Mouse (Mus musculus) heart, adult 2 months (tissue): ENCODE results near the gene Neurl1a. TPM values are rescaled to one million over a fixed set of nuclear protein-coding genes. Genes with fewer than 3 reads are reported as not detected.

ENCODE experiments used
- DNase-seq, 2 experiments: peaks; one replicate each; pipeline ENCODE4 v3.0.0; 2021
- H3K27ac ChIP-seq: fragments of 200-600 bp; 2 replicates; pipeline ENCODE4 v1.8.1; 2022
- H3K27me3 ChIP-seq: fragments of 200-500 bp; 2 replicates; pipeline ENCODE4 v1.6.1; 2012; ENCODE audit warnings: mild to moderate bottlenecking, low read length, inconsistent platforms, mixed read lengths; ENCODE audit not compliant: control insufficient read depth, insufficient read depth
- H3K36me3 ChIP-seq: fragments of 200-500 bp; 2 replicates; pipeline ENCODE4 v1.6.1; 2012; ENCODE audit warnings: low read length, inconsistent platforms; ENCODE audit not compliant: control insufficient read depth, insufficient read depth
- H3K4me1 ChIP-seq: fragments of 200-500 bp; 2 replicates; pipeline ENCODE4 v1.6.1; 2011; ENCODE audit warnings: low read length; ENCODE audit not compliant: control insufficient read depth, insufficient read depth
- H3K4me3 ChIP-seq: fragments of 200-600 bp; 2 replicates; pipeline ENCODE4 v1.8.1; 2022
- H3K79me2 ChIP-seq: fragments of 200-500 bp; replicated peaks from 2 replicates; pipeline ENCODE4 v1.6.1; 2012; ENCODE audit warnings: mild to moderate bottlenecking, inconsistent platforms, low read length, moderate library complexity, mixed read lengths; ENCODE audit not compliant: control insufficient read depth, insufficient read depth
- H3K9ac ChIP-seq: fragments of 200-500 bp; 2 replicates; pipeline ENCODE4 v1.6.1; 2012; ENCODE audit warnings: low read depth, mild to moderate bottlenecking, control low read depth, inconsistent platforms, low read length, mixed read lengths
- CTCF ChIP-seq: fragments of 200-600 bp; IDR thresholded peaks from 2 replicates; pipeline ENCODE4 v1.8.1; 2022; ENCODE audit warnings: antibody characterized with exemption, mild to moderate bottlenecking, moderate library complexity
- EP300 ChIP-seq: fragments of 200-500 bp; IDR thresholded peaks from 2 replicates; pipeline ENCODE4 v1.6.1; 2011; ENCODE audit warnings: low read depth, low read length, control low read depth; ENCODE audit not compliant: insufficient read depth
- POLR2A ChIP-seq: fragments of 200-500 bp; IDR thresholded peaks from 2 replicates; pipeline ENCODE4 v1.6.1; 2011; ENCODE audit warnings: mild to moderate bottlenecking, low read depth, low read length, control low read depth; ENCODE audit not compliant: insufficient read depth
- WGBS: fragments of 180-500 bp; shearing (Covaris S2); methylation state at CpG from one replicate; pipeline ENCODE4 v1.1.7; 2018; 5-methylcytosine and 5-hydroxymethylcytosine counted together
- intact Hi-C: fragments of 180-260 bp; cut with DNase I; formaldehyde crosslinking; loops from one replicate; pipeline ENCODE4 v1.15.1; 2025
- microRNA-seq, 2 experiments: library from miRNA; unstranded; fragments of <30 nt; microRNA quantifications; one replicate each; pipeline ENCODE4 v1.2.0; 2021
- polyA plus RNA-seq: library from polyadenylated mRNA; depleted of rRNA; stranded (reverse); fragments of >200 nt; gene quantifications from 2 replicates; pipeline ENCODE4 v1.2.3, GENCODE M21; 2012; rRNA removed
- total RNA-seq, 2 experiments: library from RNA; stranded (reverse); gene quantifications; 2 replicates each; pipeline ENCODE4 v1.2.3; 2021

Neurl1a gene
- total and polyA plus RNA-seq, 3 experiments, result 1.5 to 2.5 (median 1.7) TPM

DNA sequence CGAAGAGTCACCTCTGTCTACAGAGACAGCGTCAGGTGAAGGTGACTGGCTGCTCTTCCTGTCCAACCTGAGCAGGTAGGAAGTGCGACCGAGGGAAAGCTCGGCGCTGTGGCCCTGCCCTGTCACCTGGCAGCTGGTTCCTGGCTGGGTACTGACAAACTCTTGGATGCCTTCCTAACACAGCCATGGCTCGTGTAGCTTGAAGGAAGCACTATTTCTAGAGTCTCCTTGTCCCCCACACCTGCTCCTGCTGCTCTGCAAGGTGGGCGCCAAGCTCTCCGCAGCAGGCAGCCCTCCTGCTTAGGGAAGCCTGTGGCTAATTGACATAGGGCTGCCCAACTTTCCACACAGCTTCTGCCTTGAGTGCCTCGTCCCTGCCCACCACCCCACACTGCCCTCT, 126.8 kb downstream of the Neurl1a start:
- H3K27me3 ChIP-seq, result no peaks in the 10 kb centered on the region
- intact Hi-C loops, result no loop called here
- WGBS, result 75% methylated on average over 10 of the region's 10 CpGs
- H3K4me3 ChIP-seq, result no peak overlapping the region
- TF ChIP-seq CTCF (no peak), POLR2A (no peak), EP300 (no peak)
- H3K36me3 ChIP-seq, result no peaks in the 10 kb centered on the region
- no peak for DNase-seq
- H3K27ac ChIP-seq, result no peak overlapping the region
- H3K4me1 ChIP-seq, result peaks cover 14% of the 10 kb centered on the region
- H3K9ac ChIP-seq, result no peak overlapping the region
- no peaks in the 10 kb centered on the region for H3K79me2 ChIP-seq

DNA sequence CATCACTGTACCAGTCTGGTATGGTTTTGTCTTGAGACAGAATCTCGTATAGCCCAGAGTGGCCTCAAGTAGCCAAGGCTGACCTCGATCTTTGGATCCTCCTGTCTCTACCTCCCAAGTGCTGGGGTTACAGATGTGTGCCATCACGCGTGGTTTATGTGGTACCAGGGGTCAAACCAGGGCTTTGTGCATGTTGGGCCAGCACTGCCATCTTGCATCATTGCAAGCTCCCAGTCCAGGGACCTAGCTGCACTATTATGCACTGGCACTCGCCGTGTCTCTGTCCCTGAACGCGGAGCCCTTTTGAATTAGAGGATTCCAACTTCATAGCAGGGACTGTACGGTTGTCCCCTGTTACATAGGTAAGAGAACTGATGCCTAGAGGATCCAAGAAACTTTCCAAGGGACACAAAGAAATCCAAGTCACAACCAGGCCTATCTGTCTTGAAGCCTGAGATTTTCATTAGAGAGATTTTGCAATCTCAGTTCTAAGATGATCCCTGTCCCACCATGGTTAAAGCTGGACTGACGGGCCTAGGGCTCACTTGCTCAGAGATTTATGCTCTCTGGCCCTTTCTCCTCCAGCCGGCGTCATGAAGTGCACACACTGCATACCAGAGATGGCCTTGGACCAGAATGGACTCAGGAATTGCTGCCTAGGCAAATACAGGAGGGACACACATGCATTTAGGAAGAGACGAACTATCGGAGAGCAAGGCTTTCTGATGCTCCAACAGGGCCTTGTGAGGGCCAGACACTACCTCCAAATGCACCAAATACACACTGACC, 127.7 kb downstream of the Neurl1a start:
- Histone ChIP-seq H3K79me2 (no peaks in the 10 kb centered on the region), H3K27me3 (no peaks in the 10 kb centered on the region), H3K4me3 (no peak overlapping the region), H3K36me3 (no peaks in the 10 kb centered on the region), H3K27ac (no peak overlapping the region), H3K9ac (no peak overlapping the region), H3K4me1 (peaks cover 15% of the 10 kb centered on the region)
- 88% methylated on average over 14 of the region's 14 CpGs for WGBS
- intact Hi-C loops, result no loop called here
- DNase-seq, result no peak
- TF ChIP-seq EP300 (no peak), CTCF (no peak), POLR2A (no peak)

DNA sequence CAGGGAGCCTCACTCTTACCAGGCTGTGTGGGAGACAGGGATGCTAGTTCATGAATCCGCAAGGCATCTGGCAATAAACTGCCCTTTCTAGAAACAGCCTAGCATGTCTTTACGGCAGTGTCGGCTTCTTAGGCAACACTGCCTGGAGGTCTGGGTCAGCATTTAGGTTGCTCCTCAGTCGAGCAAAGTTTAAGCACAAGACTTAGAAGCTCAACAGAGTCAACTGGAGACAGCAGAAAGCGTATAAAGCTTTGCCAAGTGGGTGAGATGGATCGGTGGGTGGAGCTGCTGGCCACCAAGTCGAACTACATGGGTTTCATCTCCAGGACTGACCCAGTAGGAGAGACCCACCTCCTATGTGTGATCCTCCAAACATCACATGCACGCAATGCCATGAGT, 128.3 kb downstream of the Neurl1a start:
- H3K27ac ChIP-seq, result no peak overlapping the region
- peaks cover 13% of the 10 kb centered on the region for H3K4me1 ChIP-seq
- no peaks in the 10 kb centered on the region for H3K27me3 ChIP-seq
- H3K79me2 ChIP-seq, result no peaks in the 10 kb centered on the region
- no peak for TF ChIP-seq POLR2A
- TF ChIP-seq EP300, result no peak
- TF ChIP-seq CTCF, result no peak
- intact Hi-C loops, result no loop called here
- H3K4me3 ChIP-seq, result no peak overlapping the region
- no peaks in the 10 kb centered on the region for H3K36me3 ChIP-seq
- H3K9ac ChIP-seq, result no peak overlapping the region
- DNase-seq, result no peak
- whole genome bisulfite sequencing, result 81% methylated on average over 8 of the region's 8 CpGs

Small RNA genes within 50 kb of the gene (microRNA-seq; reads per million reads assigned to microRNA genes)
- gene Mir6995, result 0 reads per million in 2 experiments

Other genes with a start within 250 kb of the Neurl1a start
- gene Ina, start 164.1 kb upstream of the Neurl1a start, total RNA-seq, result under 1 TPM in 1 of 2 experiments, not detected in 1; 0.11 TPM
- gene Ina, start 164.1 kb upstream of the Neurl1a start, polyA plus RNA-seq, result 0.04 and 0.09 TPM in 2 replicates
- 10 to 100 TPM; 58.2 to 63.9 TPM for gene Nt5c2, start 163.7 kb upstream of the Neurl1a start, total RNA-seq
- 16.7 and 24.5 TPM in 2 replicates for gene Nt5c2, start 163.7 kb upstream of the Neurl1a start, polyA plus RNA-seq
- gene Pcgf6, start 127.9 kb upstream of the Neurl1a start, total RNA-seq, result 1 to 10 TPM; 2.7 to 3.2 TPM
- gene Pcgf6, start 127.9 kb upstream of the Neurl1a start, polyA plus RNA-seq, result 2.5 and 3.5 TPM in 2 replicates
- gene Taf5, start 111.1 kb upstream of the Neurl1a start, total RNA-seq, result 1 to 10 TPM; 2.7 to 2.9 TPM
- 1.5 and 2.2 TPM in 2 replicates for gene Taf5, start 111.1 kb upstream of the Neurl1a start, polyA plus RNA-seq
- 1,000 to 10,000 TPM; 2,026 to 2,490 TPM for gene Usmg5, start 88.2 kb upstream of the Neurl1a start, total RNA-seq
- gene Usmg5, start 88.2 kb upstream of the Neurl1a start, polyA plus RNA-seq, result 762 and 1,154 TPM in 2 replicates
- 10 to 100 TPM; 11.8 to 12.4 TPM for gene Pdcd11, start 88.1 kb upstream of the Neurl1a start, total RNA-seq
- 5.5 and 7.7 TPM in 2 replicates for gene Pdcd11, start 88.1 kb upstream of the Neurl1a start, polyA plus RNA-seq
- gene Calhm2, start 40.5 kb upstream of the Neurl1a start, total RNA-seq, result 1 to 10 TPM; 3.7 to 4.5 TPM
- gene Calhm2, start 40.5 kb upstream of the Neurl1a start, polyA plus RNA-seq, result 7.1 and 7.5 TPM in 2 replicates
- gene Calhm1, start 34.6 kb upstream of the Neurl1a start, total RNA-seq, result not detected
- gene Calhm1, start 34.6 kb upstream of the Neurl1a start, polyA plus RNA-seq, result not detected in 2 replicates
- gene Calhm3, start 21.1 kb upstream of the Neurl1a start, total RNA-seq, result not detected
- gene Calhm3, start 21.1 kb upstream of the Neurl1a start, polyA plus RNA-seq, result not detected in 2 replicates